Mouse (Mus musculus) bone marrow, adult 2 months (tissue): ENCODE data around the gene Ero1lb.

Experiments
- CTCF ChIP-seq: fragments of 200-500 bp; IDR thresholded peaks from 2 replicates; pipeline ENCODE4 v1.5.1; 2011; ENCODE audit warnings: low read length, control low read depth; ENCODE audit not compliant: control insufficient read depth, insufficient read depth
- POLR2A ChIP-seq: fragments of 200-500 bp; IDR thresholded peaks from 2 replicates; pipeline ENCODE4 v1.6.1; 2011; ENCODE audit warnings: low read depth, mild to moderate bottlenecking, control low read depth, low read length, borderline replicate concordance; ENCODE audit not compliant: control insufficient read depth

DNA sequence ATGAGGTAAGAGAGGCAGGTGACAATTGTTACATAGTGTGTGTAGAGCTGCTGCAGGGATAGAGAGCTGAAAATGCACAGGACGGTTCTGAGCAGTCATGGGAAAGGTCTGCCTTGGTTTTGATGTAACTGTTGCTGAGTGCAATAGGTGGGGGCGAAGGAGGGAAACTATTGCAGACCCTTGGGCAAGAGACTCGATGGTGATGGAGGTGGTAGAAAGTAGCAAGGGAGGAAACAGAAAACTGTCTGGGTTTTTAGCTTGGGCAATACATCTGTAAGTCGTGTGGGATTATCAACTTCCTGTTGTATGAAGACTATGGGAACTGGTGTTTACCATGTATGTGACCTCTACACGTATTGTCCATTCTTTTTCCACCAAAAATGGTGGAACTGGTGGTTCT lies 12.5 kb downstream of the Ero1lb start:
- TF ChIP-seq CTCF, result no peak
- no peak for TF ChIP-seq POLR2A
